Mouse (Mus musculus): ENCODE measurements around the gene Ggt6.

- no peak for TF ChIP-seq CTCF (IDR thresholded peaks at IDR 0.05; ENCODE audit: extremely low read depth, insufficient read depth, insufficient read length, insufficient replicate concordance)
- TF ChIP-seq POLR2A (IDR thresholded peaks at IDR 0.05; ENCODE audit: low read depth, low read length) = no peak
Observed at GRCm38 (mm10) chr11:72421518-72422278, 13.6 kb upstream of the Ggt6 start.

Measured in spleen, adult 2 months (tissue).